ENCODE assay signal across 30 mouse cellular contexts in the genomic region with DNA sequence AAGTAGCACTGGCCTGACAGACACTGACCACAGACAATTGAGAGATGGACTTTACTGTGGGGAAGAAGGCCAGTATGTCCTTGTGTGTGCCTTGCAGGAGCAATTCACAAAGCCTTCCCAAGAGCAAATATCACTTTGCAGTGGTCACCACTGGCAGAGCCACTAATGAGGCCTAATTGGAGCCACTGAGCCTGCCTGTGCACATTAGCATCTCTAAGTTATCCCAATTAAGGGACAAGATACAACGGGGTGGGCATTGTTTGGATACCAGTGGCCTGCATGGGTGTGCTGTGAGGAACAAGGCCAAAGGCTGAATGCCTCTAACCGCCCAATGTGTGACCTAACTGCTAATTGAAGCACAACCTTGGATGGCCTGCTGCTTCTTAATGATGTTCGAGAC.
DNase-seq lines count a peak whose midpoint lies in the region; ATAC-seq lines count a peak whose summit lies in the region.
"Had no signal": no experiment of that assay in that cellular context is flagged by ENCODE, and none has a peak within 500 bp of the region (broad histone marks: within the 10 kb centered on the region; RNA-seq: fewer than 3 reads in every experiment).

No protein-coding gene starts in this region.

- DNase-seq in forebrain, embryonic 11.5 days (ENCODE audit: low spot score), result peak; percentile 60
- DNase-seq in forebrain, embryonic 10.5 days (ENCODE audit: extremely low spot score, low spot score), result no peak
- DNase-seq in Muller cell, postnatal 12 days (ENCODE audit: inconsistent ontology term), result peak; percentile 98
- DNase-seq in retina, postnatal 1 day, result peak; percentile 99
- DNase-seq in gastrocnemius, postnatal 14 days, result no peak
- DNase-seq: adrenal gland, postnatal 14 days; cerebellum, adult 11-12 months; cerebellum, adult 9-11 months; gastrocnemius, adult 2 months; heart, postnatal 14 days; kidney, adult 8-10 months; kidney, postnatal 4 days; liver, embryonic 13.5 days; lung, adult 18-20 months; lung, postnatal 4 days; right cerebral cortex, adult 18-20 months; right cerebral cortex, postnatal 4 days; thymus, adult 18-20 months; thymus, postnatal 25 days had no signal

- H3K36me3 ChIP-seq in forebrain, embryonic 11.5 days (ENCODE audit: control insufficient read depth, insufficient read depth, low read length), result no peaks in the 10 kb centered on the region
- H3K36me3 ChIP-seq in forebrain, embryonic 10.5 days (replicated peaks), result no peaks in the 10 kb centered on the region
- no peaks in the 10 kb centered on the region for H3K36me3 ChIP-seq in hindbrain, embryonic 15.5 days
- H3K36me3 ChIP-seq in hindbrain, embryonic 16.5 days (ENCODE audit: control insufficient read depth, insufficient read depth, low read length), result no peaks in the 10 kb centered on the region
- H3K36me3 ChIP-seq: hindbrain, embryonic 10.5 days; intestine, embryonic 15.5 days; limb, embryonic 13.5 days; liver, embryonic 13.5 days; neural tube, embryonic 13.5 days had no signal

- no peaks in the 10 kb centered on the region for H3K27me3 ChIP-seq in forebrain, embryonic 11.5 days (ENCODE audit: control insufficient read depth, insufficient read depth, low read length)
- H3K27me3 ChIP-seq in forebrain, embryonic 10.5 days (ENCODE audit: poor library complexity, severe bottlenecking), result no peaks in the 10 kb centered on the region
- H3K27me3 ChIP-seq in hindbrain, embryonic 15.5 days, result no peaks in the 10 kb centered on the region
- H3K27me3 ChIP-seq in hindbrain, embryonic 16.5 days (replicated peaks; ENCODE audit: control insufficient read depth, insufficient read depth, low read length), result no peaks in the 10 kb centered on the region
- H3K27me3 ChIP-seq: intestine, embryonic 15.5 days; limb, embryonic 13.5 days; liver, embryonic 13.5 days; megakaryocyte, embryonic 14.5 days; neural tube, embryonic 13.5 days had no signal

- no peak overlapping the region for H3K4me2 ChIP-seq in forebrain, embryonic 11.5 days (ENCODE audit: low read depth, low read length, severe bottlenecking)
- no peak overlapping the region for H3K4me2 ChIP-seq in hindbrain, embryonic 15.5 days
- no peak overlapping the region for H3K4me2 ChIP-seq in hindbrain, embryonic 16.5 days (ENCODE audit: low read length)
- H3K4me2 ChIP-seq: intestine, embryonic 15.5 days; limb, embryonic 13.5 days; liver, embryonic 13.5 days; neural tube, embryonic 13.5 days had no signal

- no peaks in the 10 kb centered on the region for H3K9me3 ChIP-seq in forebrain, embryonic 11.5 days (ENCODE audit: control insufficient read depth, low read length)
- H3K9me3 ChIP-seq in forebrain, embryonic 10.5 days, result no peaks in the 10 kb centered on the region
- H3K9me3 ChIP-seq in hindbrain, embryonic 15.5 days, result no peaks in the 10 kb centered on the region
- no peaks in the 10 kb centered on the region for H3K9me3 ChIP-seq in hindbrain, embryonic 16.5 days (ENCODE audit: control insufficient read depth, low read length)
- H3K9me3 ChIP-seq: hindbrain, embryonic 10.5 days; intestine, embryonic 15.5 days; limb, embryonic 13.5 days; liver, embryonic 13.5 days; neural tube, embryonic 13.5 days had no signal

- peak; percentile 39; the same call in 1 of the 2 replicates for ATAC-seq in forebrain, embryonic 11.5 days (replicated peaks; ENCODE audit: low FRiP score)
- 0 out of 2 replicates have a peak, but pooled peaks have one; percentile 48 for ATAC-seq in hindbrain, embryonic 15.5 days (ENCODE audit: low FRiP score, low read depth)
- no peak for ATAC-seq in hindbrain, embryonic 16.5 days
- ATAC-seq: hindbrain, postnatal 0 days; intestine, embryonic 15.5 days; lung, postnatal 0 days had no signal

- 34% methylated on average over 3 of the region's 3 CpGs for WGBS in forebrain, embryonic 11.5 days
- WGBS in forebrain, embryonic 10.5 days, result 53% methylated on average over 3 of the region's 3 CpGs
- 47% methylated on average over 3 of the region's 3 CpGs for WGBS in hindbrain, embryonic 15.5 days
- 49% methylated on average over 3 of the region's 3 CpGs for WGBS in hindbrain, embryonic 16.5 days

- intact Hi-C loops in gastrocnemius, postnatal 14 days (cut with DNase I; ENCODE audit: low total_unique reads), result no loop called here

- H3K4me1 ChIP-seq in forebrain, embryonic 11.5 days (replicated peaks; ENCODE audit: control insufficient read depth, insufficient read depth, low read length), result peaks cover 2% of the 10 kb centered on the region; the same call in 1 of the 2 replicates
- H3K4me1 ChIP-seq in forebrain, embryonic 10.5 days, result peaks cover 13% of the 10 kb centered on the region
- peaks cover 15% of the 10 kb centered on the region for H3K4me1 ChIP-seq in hindbrain, embryonic 15.5 days (replicated peaks)
- no peaks in the 10 kb centered on the region; the same call in 1 of the 2 replicates for H3K4me1 ChIP-seq in hindbrain, embryonic 16.5 days (ENCODE audit: control insufficient read depth, insufficient read depth, low read depth, low read length)
- H3K4me1 ChIP-seq: intestine, embryonic 15.5 days; limb, embryonic 13.5 days; liver, embryonic 13.5 days; megakaryocyte, embryonic 14.5 days had no signal

- no peak overlapping the region for H3K9ac ChIP-seq in forebrain, embryonic 11.5 days (ENCODE audit: low read length)
- no peak overlapping the region for H3K9ac ChIP-seq in hindbrain, embryonic 15.5 days
- H3K9ac ChIP-seq in hindbrain, embryonic 16.5 days (ENCODE audit: low read depth, low read length), result no peak overlapping the region
- H3K9ac ChIP-seq: intestine, embryonic 15.5 days; limb, embryonic 13.5 days; liver, embryonic 13.5 days; neural tube, embryonic 13.5 days had no signal

- no peak overlapping the region for H3K4me3 ChIP-seq in forebrain, embryonic 11.5 days (ENCODE audit: low read depth, low read length)
- no peak overlapping the region for H3K4me3 ChIP-seq in forebrain, embryonic 10.5 days
- H3K4me3 ChIP-seq in hindbrain, embryonic 15.5 days, result no peak overlapping the region
- no peak overlapping the region for H3K4me3 ChIP-seq in hindbrain, embryonic 16.5 days (ENCODE audit: low read length)
- H3K4me3 ChIP-seq: gastrocnemius, adult 2 months; hindbrain, embryonic 10.5 days; intestine, embryonic 15.5 days; limb, embryonic 13.5 days; liver, embryonic 13.5 days; megakaryocyte, embryonic 14.5 days; neural tube, embryonic 13.5 days had no signal

- H3K27ac ChIP-seq in forebrain, embryonic 11.5 days (ENCODE audit: low read depth, low read length), result no peak overlapping the region
- no peak overlapping the region for H3K27ac ChIP-seq in forebrain, embryonic 10.5 days
- H3K27ac ChIP-seq in hindbrain, embryonic 15.5 days (replicated peaks), result no peak overlapping the region
- no peak overlapping the region for H3K27ac ChIP-seq in hindbrain, embryonic 16.5 days (ENCODE audit: low read depth, low read length)
- H3K27ac ChIP-seq: gastrocnemius, adult 2 months; hindbrain, embryonic 10.5 days; hindbrain, postnatal 0 days; intestine, embryonic 15.5 days; kidney, postnatal 0 days; limb, embryonic 13.5 days; liver, embryonic 13.5 days; neural tube, embryonic 13.5 days; stomach, postnatal 0 days had no signal

Comparison
In these comparisons a context has a peak if more than half of its experiments do, and no peak if none do; other contexts are left out.
1. DNase-seq: peak in forebrain, embryonic 11.5 days (single experiment), Muller cell, postnatal 12 days (single experiment) and retina, postnatal 1 day (single experiment); none in forebrain, embryonic 10.5 days (single experiment) and gastrocnemius, postnatal 14 days (single experiment).